Mouse (Mus musculus) stomach, postnatal 0 days (tissue): ENCODE measurements around the gene Nprl2. TPM values are rescaled to one million over a fixed set of nuclear protein-coding genes. Genes with fewer than 3 reads are reported as not detected.

Experiments used
- ATAC-seq: fragments of 200-750 bp; cut with Nextera tagmentation; 2 replicates; pipeline ENCODE4 v1.8.0; 2017; ENCODE audit not compliant: low FRiP score, low TSS enrichment
- DNase-seq: peaks from one replicate; pipeline ENCODE4 v3.0.0-alpha.2; 2016; ENCODE audit warnings: low spot score
- H3K27ac ChIP-seq: fragments of 300-500 bp; sonication (generic); replicated peaks from 2 replicates; pipeline ENCODE4 v1.5.1; 2014; ENCODE audit warnings: mild to moderate bottlenecking, control low read depth
- H3K27me3 ChIP-seq: fragments of 300-500 bp; sonication (generic); 2 replicates; pipeline ENCODE4 v1.6.1; 2014; ENCODE audit warnings: low read length; ENCODE audit not compliant: control insufficient read depth, insufficient read depth
- H3K36me3 ChIP-seq: fragments of 300-500 bp; sonication (generic); 2 replicates; pipeline ENCODE4 v1.6.1; 2014; ENCODE audit warnings: low read length, mixed read lengths; ENCODE audit not compliant: control insufficient read depth, insufficient read depth
- H3K4me1 ChIP-seq: fragments of 300-500 bp; sonication (generic); replicated peaks from 2 replicates; pipeline ENCODE4 v1.6.1; 2014; ENCODE audit warnings: antibody characterized with exemption; ENCODE audit not compliant: control insufficient read depth, insufficient read depth
- H3K4me2 ChIP-seq: fragments of 300-500 bp; sonication (generic); replicated peaks from 2 replicates; pipeline ENCODE4 v1.6.1; 2014; ENCODE audit warnings: low read depth, mild to moderate bottlenecking, control low read depth, moderate library complexity
- H3K4me3 ChIP-seq: fragments of 300-500 bp; sonication (generic); 2 replicates; pipeline ENCODE4 v1.5.1; 2014; ENCODE audit warnings: low read depth, low read length, control low read depth
- H3K9ac ChIP-seq: fragments of 300-500 bp; sonication (generic); 2 replicates; pipeline ENCODE4 v1.6.1; 2014; ENCODE audit warnings: mild to moderate bottlenecking, low read length, control low read depth, mixed read lengths
- H3K9me3 ChIP-seq: fragments of 300-500 bp; sonication (generic); 2 replicates; pipeline ENCODE4 v1.6.1; 2016; ENCODE audit warnings: low read length; ENCODE audit not compliant: control insufficient read depth
- CTCF ChIP-seq: IDR thresholded peaks from 2 replicates; pipeline ENCODE4 v1.5.1; 2016; ENCODE audit warnings: antibody characterized with exemption, low read depth, mild to moderate bottlenecking, moderate library complexity
- EP300 ChIP-seq: optimal IDR thresholded peaks from 2 replicates; pipeline ENCODE3; 2016; ENCODE audit warnings: antibody characterized with exemption
- WGBS: fragments of 180-500 bp; shearing (Covaris S2); extraction: QIAGEN DNeasy Blood & Tissue Kit; methylation state at CpG from one replicate; pipeline ENCODE4 v1.1.7; 2014; 5-methylcytosine and 5-hydroxymethylcytosine counted together
- polyA plus RNA-seq: library from polyadenylated mRNA; unstranded; fragments of >200 nt; fragmentation: Nextera tagmentation; extraction: Ambion mirVana; gene quantifications from 2 replicates; pipeline ENCODE4 v1.2.1, GENCODE M21; 2015

The Nprl2 gene
- polyA plus RNA-seq, 1 experiment from 2014 or later = 24.9 TPM

GRCm38 (mm10) chr9:107567702-107568319 is 25.8 kb downstream of the Nprl2 start, which contains the start of gene Hyal2:
Gene Hyal2, plus strand, starts transcription at chr9:107567945.
- Histone ChIP-seq H3K4me3 (peak within 1 kb of the TSS; percentile 76), H3K4me1 (peaks cover 17% of the 10 kb centered on the region), H3K36me3 (peaks cover 6% of the 10 kb centered on the region; the same call in 1 of the 2 replicates), H3K27ac (peak within 1 kb of the TSS; percentile 86), H3K9ac (peak within 1 kb of the TSS; percentile 82), H3K4me2 (peak within 1 kb of the TSS; percentile 71), H3K9me3 (no peaks in the 10 kb centered on the region), H3K27me3 (no peaks in the 10 kb centered on the region)
- ATAC-seq = no peak
- WGBS = 13% methylated on average over 18 of the region's 18 CpGs
- peak; percentile 53 for DNase-seq
- no peak for TF ChIP-seq EP300
- TF ChIP-seq CTCF = 0 out of 2 replicates have a peak, but pooled peaks have one; percentile 16

GRCm38 (mm10) chr9:107568331-107569261 is 26.6 kb downstream of the Nprl2 start:
- peaks cover 6% of the 10 kb centered on the region; the same call in 1 of the 2 replicates for H3K36me3 ChIP-seq
- ATAC-seq (peak; percentile 79), DNase-seq (peak; percentile 90)
- H3K9me3 ChIP-seq = no peaks in the 10 kb centered on the region
- peaks cover 17% of the 10 kb centered on the region for H3K4me1 ChIP-seq
- peak overlapping the region; percentile 76 for H3K4me3 ChIP-seq
- H3K9ac ChIP-seq = peak overlapping the region; percentile 82
- TF ChIP-seq EP300 (peak; percentile 93), CTCF (no peak)
- WGBS = under 1% methylated on average over 40 of the region's 41 CpGs
- H3K4me2 ChIP-seq = peak overlapping the region; percentile 71
- H3K27ac ChIP-seq = peak overlapping the region; percentile 86
- H3K27me3 ChIP-seq = no peaks in the 10 kb centered on the region

GRCm38 (mm10) chr9:107569270-107569669 is 27.2 kb downstream of the Nprl2 start:
- 0 out of 2 replicates have a peak, but pooled peaks have one; percentile 1 for ATAC-seq
- no peak for DNase-seq
- H3K27ac ChIP-seq = peak overlapping the region; percentile 86
- TF ChIP-seq EP300 (no peak), CTCF (no peak)
- H3K4me1 ChIP-seq = peaks cover 11% of the 10 kb centered on the region
- peaks cover 6% of the 10 kb centered on the region; the same call in 1 of the 2 replicates for H3K36me3 ChIP-seq
- WGBS = under 1% methylated on average over 17 of the region's 23 CpGs
- H3K4me3 ChIP-seq = peak overlapping the region; percentile 76
- H3K27me3 ChIP-seq = no peaks in the 10 kb centered on the region
- peak overlapping the region; percentile 82 for H3K9ac ChIP-seq
- no peaks in the 10 kb centered on the region for H3K9me3 ChIP-seq
- H3K4me2 ChIP-seq = peak overlapping the region; percentile 71

- no peak for ATAC-seq
- no peak for TF ChIP-seq EP300
- TF ChIP-seq CTCF = no peak; the same call in 1 of the 2 replicates
- no peaks in the 10 kb centered on the region for H3K9me3 ChIP-seq
Measured at GRCm38 (mm10) chr9:107570016-107570415, 28.0 kb downstream of the Nprl2 start.

GRCm38 (mm10) chr9:107570845-107571244 is 28.8 kb downstream of the Nprl2 start:
- 59% methylated on average over 21 of the region's 21 CpGs for WGBS
- TF ChIP-seq EP300 (no peak), CTCF (no peak)
- Histone ChIP-seq H3K27me3 (no peaks in the 10 kb centered on the region), H3K36me3 (peaks cover 6% of the 10 kb centered on the region; the same call in 1 of the 2 replicates), H3K27ac (peak overlapping the region; percentile 86), H3K4me3 (peak overlapping the region; percentile 76), H3K9me3 (no peaks in the 10 kb centered on the region), H3K4me1 (peaks cover 11% of the 10 kb centered on the region), H3K9ac (0 out of 2 replicates have a peak overlapping the region, but pooled peaks have one; percentile 82), H3K4me2 (peak overlapping the region; percentile 71)
- peak; percentile 71 for DNase-seq
- 0 out of 2 replicates have a peak, but pooled peaks have one; percentile 3 for ATAC-seq

More at GRCm38 (mm10) chr9:107570016-107570415, 28.0 kb downstream of the Nprl2 start:
- peak overlapping the region; percentile 86 for H3K27ac ChIP-seq
- peak overlapping the region; percentile 71 for H3K4me2 ChIP-seq
- peak overlapping the region; percentile 76 for H3K4me3 ChIP-seq
- no peak for DNase-seq
- H3K36me3 ChIP-seq = peaks cover 6% of the 10 kb centered on the region; the same call in 1 of the 2 replicates
- peak overlapping the region; percentile 82 for H3K9ac ChIP-seq
- peaks cover 11% of the 10 kb centered on the region for H3K4me1 ChIP-seq
- WGBS = 33% methylated on average over 13 of the region's 13 CpGs
- no peaks in the 10 kb centered on the region for H3K27me3 ChIP-seq
